Mouse (Mus musculus) retina, postnatal 7 days (tissue): ENCODE data around the gene Dnph1.

Source experiments
- DNase-seq: peaks from one replicate; pipeline ENCODE4 v3.0.0-alpha.2; 2012; ENCODE audit warnings: low read depth, low spot score

The Dnph1 gene

GRCm38 (mm10) chr17:46503847-46504638 lies 7.5 kb downstream of the Dnph1 start:
- no peak for DNase-seq

- no peak for DNase-seq
Measured at GRCm38 (mm10) chr17:46505617-46506016, 9.1 kb downstream of the Dnph1 start.

- no peak for DNase-seq
Measured at GRCm38 (mm10) chr17:46511059-46511710, 14.7 kb downstream of the Dnph1 start.

GRCm38 (mm10) chr17:46513329-46513728 lies 16.8 kb downstream of the Dnph1 start:
- DNase-seq: no peak

GRCm38 (mm10) chr17:46519971-46520370 lies 23.5 kb downstream of the Dnph1 start:
- no peak for DNase-seq

- peak; percentile 58 for DNase-seq
Measured at GRCm38 (mm10) chr17:46520385-46520979, 24.0 kb downstream of the Dnph1 start.

GRCm38 (mm10) chr17:46521174-46521573 lies 24.7 kb downstream of the Dnph1 start:
- no peak for DNase-seq

GRCm38 (mm10) chr17:46521963-46522668 lies 25.6 kb downstream of the Dnph1 start:
- no peak for DNase-seq

- DNase-seq: no peak
Measured at GRCm38 (mm10) chr17:46525065-46525464, 28.6 kb downstream of the Dnph1 start.

GRCm38 (mm10) chr17:46525579-46526307 lies 29.2 kb downstream of the Dnph1 start:
- DNase-seq: peak; percentile 66

GRCm38 (mm10) chr17:46543661-46544060 lies 47.1 kb downstream of the Dnph1 start:
- DNase-seq: no peak

- peak; percentile 74 for DNase-seq
Measured at GRCm38 (mm10) chr17:46545813-46546564, 49.5 kb downstream of the Dnph1 start, which contains the start of gene Cul9. Gene Cul9, minus strand, starts transcription at chr17:46546388.

GRCm38 (mm10) chr17:46546591-46546990 lies 50.1 kb downstream of the Dnph1 start:
- DNase-seq: no peak

GRCm38 (mm10) chr17:46546995-46547394 lies 50.5 kb downstream of the Dnph1 start:
- no peak for DNase-seq

GRCm38 (mm10) chr17:46547923-46548322 lies 51.4 kb downstream of the Dnph1 start:
- DNase-seq: no peak

GRCm38 (mm10) chr17:46548741-46549140 lies 52.2 kb downstream of the Dnph1 start:
- no peak for DNase-seq

GRCm38 (mm10) chr17:46549193-46549592 lies 52.7 kb downstream of the Dnph1 start:
- no peak for DNase-seq
